Comparison of ENCODE assay signal across 11 mouse cellular contexts in genomic region chr6:94205926-94206325, GRCm38 (mm10).
DNase-seq lines count a peak whose midpoint lies in the region; ATAC-seq and TF ChIP-seq lines count a peak whose summit lies in the region.
"Had no signal": no experiment of that assay in that cellular context is flagged by ENCODE, and none has a peak within 500 bp of the region (broad histone marks: within the 10 kb centered on the region; RNA-seq: fewer than 3 reads in every experiment).

No protein-coding gene starts in this region.

- peak overlapping the region; percentile 53 for H3K27ac ChIP-seq in heart, embryonic 15.5 days
- peak overlapping the region; percentile 51 for H3K27ac ChIP-seq in lung, embryonic 15.5 days

- no peak for DNase-seq in heart, postnatal 10 days
- DNase-seq in lung, adult 2 months = no peak
- peak; percentile 34 for DNase-seq in adrenal gland, postnatal 25 days
- peak; percentile 36 to 43 for DNase-seq in kidney, postnatal 4 days
- DNase-seq in left cerebral cortex, postnatal 36 days (ENCODE audit: low spot score in 2 of 2) = no peak
- DNase-seq: cerebellum, adult 11 months had no signal

- no peak for ATAC-seq in heart, embryonic 15.5 days (replicated peaks; ENCODE audit: insufficient number of reproducible peaks, insufficient read depth, low FRiP score, low read depth)
- no peak for ATAC-seq in lung, embryonic 15.5 days (ENCODE audit: borderline replicate concordance, extremely low read depth, low FRiP score, low TSS enrichment)
- ATAC-seq: forebrain, embryonic 16.5 days had no signal

- no peak for TF ChIP-seq CTCF in lung, adult 2 months (IDR thresholded peaks at IDR 0.05; ENCODE audit: insufficient read depth, low read length)

- H3K4me2 ChIP-seq in heart, embryonic 15.5 days = no peak overlapping the region
- no peak overlapping the region for H3K4me2 ChIP-seq in lung, embryonic 15.5 days
- H3K4me2 ChIP-seq: liver, embryonic 11.5 days had no signal

- no peaks in the 10 kb centered on the region for H3K36me3 ChIP-seq in heart, embryonic 15.5 days
- no peaks in the 10 kb centered on the region for H3K36me3 ChIP-seq in lung, embryonic 15.5 days

- no peak overlapping the region for H3K4me3 ChIP-seq in heart, embryonic 15.5 days
- no peak overlapping the region for H3K4me3 ChIP-seq in lung, embryonic 15.5 days
- H3K4me3 ChIP-seq in lung, adult 2 months (replicated peaks; ENCODE audit: extremely low read depth, low read depth, low read length) = no peak overlapping the region

- intact Hi-C loops in heart, postnatal 10 days (cut with DNase I) = no loop called here
- intact Hi-C loops in left cerebral cortex, postnatal 36 days (cut with DNase I) = no loop called here

- no peak overlapping the region for H3K9ac ChIP-seq in heart, embryonic 15.5 days
- no peak overlapping the region for H3K9ac ChIP-seq in lung, embryonic 15.5 days

- no peaks in the 10 kb centered on the region for H3K27me3 ChIP-seq in heart, embryonic 15.5 days
- H3K27me3 ChIP-seq in lung, embryonic 15.5 days = no peaks in the 10 kb centered on the region
- H3K27me3 ChIP-seq: CH12.LX had no signal

- WGBS in heart, embryonic 15.5 days = 38% methylated on average over 5 of the region's 5 CpGs
- WGBS in lung, embryonic 15.5 days = 38% methylated on average over 5 of the region's 5 CpGs
- WGBS in lung, adult 2 months = 40% methylated on average over 5 of the region's 5 CpGs

- no peaks in the 10 kb centered on the region for H3K9me3 ChIP-seq in heart, embryonic 15.5 days (replicated peaks)
- no peaks in the 10 kb centered on the region for H3K9me3 ChIP-seq in lung, embryonic 15.5 days

- TF ChIP-seq POLR2A in lung, adult 2 months (IDR thresholded peaks at IDR 0.05; ENCODE audit: borderline replicate concordance, extremely low read depth, low read depth, low read length) = no peak

- peaks cover 59% of the 10 kb centered on the region for H3K4me1 ChIP-seq in heart, embryonic 15.5 days (replicated peaks)
- peaks cover 52% of the 10 kb centered on the region for H3K4me1 ChIP-seq in lung, embryonic 15.5 days
- peaks cover 12% of the 10 kb centered on the region; the same call in 1 of the 2 replicates for H3K4me1 ChIP-seq in lung, adult 2 months (ENCODE audit: control insufficient read depth, insufficient read depth, low read length)

Comparison
In these comparisons a context has a peak if more than half of its experiments do, and no peak if none do; other contexts are left out.
1. DNase-seq: peak in adrenal gland, postnatal 25 days (single experiment) and kidney, postnatal 4 days (2 of 2); none in heart, postnatal 10 days (0 of 2), lung, adult 2 months (single experiment) and left cerebral cortex, postnatal 36 days (0 of 2).